Mouse (Mus musculus) heart, postnatal 0 days (tissue): Measurements from ENCODE around the gene Mov10.

Source experiments
- CTCF ChIP-seq: IDR thresholded peaks from 2 replicates; pipeline ENCODE4 v1.5.1; 2016; ENCODE audit warnings: antibody characterized with exemption, control low read depth, low read depth
- EP300 ChIP-seq: IDR thresholded peaks from 2 replicates; pipeline ENCODE4 v1.6.1; 2016; ENCODE audit warnings: antibody characterized with exemption, low read depth

DNA sequence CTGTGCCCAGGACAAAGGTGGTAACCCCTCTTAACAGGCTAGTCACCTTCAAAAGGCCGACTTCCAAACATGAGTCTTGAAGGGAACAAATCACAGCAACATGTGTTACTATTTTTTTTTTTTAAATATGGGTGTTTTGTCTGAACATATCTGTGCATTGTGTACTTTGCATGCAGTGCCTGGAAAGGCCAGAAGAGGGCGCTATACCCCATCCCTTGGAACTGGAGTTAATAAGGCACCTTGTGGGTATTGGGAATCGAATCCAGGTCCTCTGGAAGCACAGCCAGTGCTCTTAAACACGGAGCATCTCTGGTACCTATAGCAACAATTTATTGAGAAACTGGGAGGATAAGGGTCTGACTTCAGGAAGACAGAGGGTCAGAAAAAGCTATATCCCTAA lies 53.3 kb downstream of the Mov10 start:
- TF ChIP-seq CTCF (peak; percentile 52), EP300 (no peak)
